Mouse (Mus musculus) lung, embryonic 14.5 days (tissue): ENCODE results near the gene Cog1. TPM values are rescaled to one million over a fixed set of nuclear protein-coding genes. Genes with fewer than 3 reads are reported as not detected.

Experiments
- ATAC-seq: fragments of 200-750 bp; cut with Nextera tagmentation; 2 replicates; pipeline ENCODE4 v1.8.0; 2017; ENCODE audit warnings: mild to moderate bottlenecking, moderate TSS enrichment, moderate library complexity; ENCODE audit not compliant: insufficient read depth
- DNase-seq: peaks from one replicate; pipeline ENCODE4 v3.0.0-alpha.2; 2015
- H3K27ac ChIP-seq: fragments of 300-500 bp; sonication (generic); 2 replicates; pipeline ENCODE4 v1.5.1; 2014; ENCODE audit warnings: low read depth, mild to moderate bottlenecking, moderate library complexity
- H3K27me3 ChIP-seq: fragments of 300-500 bp; sonication (generic); 2 replicates; pipeline ENCODE4 v1.6.1; 2014; ENCODE audit warnings: low read length, control low read depth; ENCODE audit not compliant: insufficient read depth
- H3K36me3 ChIP-seq: fragments of 300-500 bp; sonication (generic); 2 replicates; pipeline ENCODE4 v1.6.1; 2014; ENCODE audit warnings: control low read depth; ENCODE audit not compliant: insufficient read depth
- H3K4me1 ChIP-seq: fragments of 300-500 bp; sonication (generic); 2 replicates; pipeline ENCODE4 v1.6.1; 2014; ENCODE audit warnings: antibody characterized with exemption, control low read depth; ENCODE audit not compliant: insufficient read depth
- H3K4me2 ChIP-seq: fragments of 300-500 bp; sonication (generic); 2 replicates; pipeline ENCODE4 v1.6.1; 2014; ENCODE audit warnings: mild to moderate bottlenecking
- H3K4me3 ChIP-seq: fragments of 300-500 bp; sonication (generic); 2 replicates; pipeline ENCODE4 v1.5.1; 2014; ENCODE audit warnings: low read depth, low read length
- H3K9ac ChIP-seq: fragments of 300-500 bp; sonication (generic); 2 replicates; pipeline ENCODE4 v1.6.1; 2014
- H3K9me3 ChIP-seq: fragments of 300-500 bp; sonication (generic); 2 replicates; pipeline ENCODE4 v1.6.1; 2016; ENCODE audit warnings: low read depth, low read length, control low read depth
- CTCF ChIP-seq: IDR thresholded peaks from 2 replicates; pipeline ENCODE4 v1.5.1; 2016; ENCODE audit warnings: antibody characterized with exemption, low read depth
- WGBS: fragments of 180-500 bp; shearing (Covaris S2); extraction: QIAGEN DNeasy Blood & Tissue Kit; methylation state at CpG from one replicate; pipeline ENCODE4 v1.1.7; 2014; 5-methylcytosine and 5-hydroxymethylcytosine counted together
- polyA plus RNA-seq: library from polyadenylated mRNA; unstranded; fragments of >200 nt; fragmentation: Nextera tagmentation; extraction: Ambion mirVana; gene quantifications from 2 replicates; pipeline ENCODE4 v1.2.1, GENCODE M21; 2014

Gene Cog1
- polyA plus RNA-seq, 1 experiment from 2014 or later = 28.4 TPM

GRCm38 (mm10) chr11:113674595-113674994, 25.6 kb downstream of the Cog1 start:
- Histone ChIP-seq H3K9ac (no peak overlapping the region), H3K4me2 (no peak overlapping the region), H3K4me1 (no peaks in the 10 kb centered on the region), H3K27ac (no peak overlapping the region), H3K27me3 (no peaks in the 10 kb centered on the region), H3K4me3 (no peak overlapping the region), H3K36me3 (peaks cover 67% of the 10 kb centered on the region), H3K9me3 (no peaks in the 10 kb centered on the region)
- ATAC-seq = no peak
- no peak for TF ChIP-seq CTCF
- no peak for DNase-seq
- 90% methylated on average over 5 of the region's 5 CpGs for WGBS

- TF ChIP-seq CTCF = no peak
- no peak for ATAC-seq
- Histone ChIP-seq H3K9me3 (no peaks in the 10 kb centered on the region), H3K36me3 (peaks cover 54% of the 10 kb centered on the region), H3K9ac (no peak overlapping the region), H3K4me1 (peaks cover 4% of the 10 kb centered on the region; the same call in 1 of the 2 replicates), H3K27me3 (no peaks in the 10 kb centered on the region), H3K27ac (no peak overlapping the region), H3K4me3 (no peak overlapping the region), H3K4me2 (no peak overlapping the region)
- 80% methylated on average over 2 of the region's 2 CpGs for WGBS
- no peak for DNase-seq
Measured at GRCm38 (mm10) chr11:113676847-113677246, 27.9 kb downstream of the Cog1 start.

- DNase-seq (no peak), ATAC-seq (no peak)
- Histone ChIP-seq H3K27me3 (no peaks in the 10 kb centered on the region), H3K4me1 (peaks cover 6% of the 10 kb centered on the region; the same call in 1 of the 2 replicates), H3K9me3 (no peaks in the 10 kb centered on the region), H3K36me3 (peaks cover 49% of the 10 kb centered on the region), H3K9ac (no peak overlapping the region), H3K27ac (no peak overlapping the region), H3K4me2 (no peak overlapping the region), H3K4me3 (no peak overlapping the region)
- 98% methylated on average over 2 of the region's 2 CpGs for WGBS
- TF ChIP-seq CTCF = no peak
Measured at GRCm38 (mm10) chr11:113677378-113677777, 28.4 kb downstream of the Cog1 start.

GRCm38 (mm10) chr11:113678373-113678772, 29.4 kb downstream of the Cog1 start:
- WGBS = 80% methylated on average over 8 of the region's 8 CpGs
- H3K9ac ChIP-seq = no peak overlapping the region
- peaks cover 9% of the 10 kb centered on the region; the same call in 1 of the 2 replicates for H3K4me1 ChIP-seq
- peaks cover 40% of the 10 kb centered on the region for H3K36me3 ChIP-seq
- ATAC-seq (no peak), DNase-seq (no peak)
- H3K27me3 ChIP-seq = no peaks in the 10 kb centered on the region
- H3K4me3 ChIP-seq = no peak overlapping the region
- no peaks in the 10 kb centered on the region for H3K9me3 ChIP-seq
- H3K4me2 ChIP-seq = no peak overlapping the region
- H3K27ac ChIP-seq = no peak overlapping the region
- no peak for TF ChIP-seq CTCF

- TF ChIP-seq CTCF = no peak
- H3K27me3 ChIP-seq = no peaks in the 10 kb centered on the region
- no peak for ATAC-seq
- H3K4me1 ChIP-seq = peaks cover 16% of the 10 kb centered on the region
- no peak overlapping the region for H3K9ac ChIP-seq
- peak overlapping the region; percentile 18; the same call in 1 of the 2 replicates for H3K27ac ChIP-seq
- H3K4me3 ChIP-seq = peak overlapping the region; percentile 6; the same call in 1 of the 2 replicates
- H3K36me3 ChIP-seq = peaks cover 16% of the 10 kb centered on the region
- no peaks in the 10 kb centered on the region for H3K9me3 ChIP-seq
- peak overlapping the region; percentile 70 for H3K4me2 ChIP-seq
- DNase-seq = no peak
- WGBS = 76% methylated on average over 2 of the region's 2 CpGs
Measured at GRCm38 (mm10) chr11:113680954-113681353, 32.0 kb downstream of the Cog1 start.

GRCm38 (mm10) chr11:113681979-113682378, 33.0 kb downstream of the Cog1 start:
- no peak for TF ChIP-seq CTCF
- H3K9me3 ChIP-seq = no peaks in the 10 kb centered on the region
- peaks cover 16% of the 10 kb centered on the region for H3K4me1 ChIP-seq
- peak overlapping the region; percentile 70 for H3K4me2 ChIP-seq
- peak; percentile 39 for DNase-seq
- no peak for ATAC-seq
- H3K27ac ChIP-seq = peak overlapping the region; percentile 24; the same call in 1 of the 2 replicates
- H3K9ac ChIP-seq = no peak overlapping the region
- H3K27me3 ChIP-seq = no peaks in the 10 kb centered on the region
- H3K4me3 ChIP-seq = peak overlapping the region; percentile 93
- peaks cover 10% of the 10 kb centered on the region; the same call in 1 of the 2 replicates for H3K36me3 ChIP-seq

GRCm38 (mm10) chr11:113682897-113683626, 34.1 kb downstream of the Cog1 start:
- H3K4me1 ChIP-seq = peaks cover 16% of the 10 kb centered on the region
- peak overlapping the region; percentile 87 for H3K9ac ChIP-seq
- H3K27me3 ChIP-seq = no peaks in the 10 kb centered on the region
- peak overlapping the region; percentile 97 for H3K27ac ChIP-seq
- WGBS = under 1% methylated on average over 38 of the region's 38 CpGs
- no peaks in the 10 kb centered on the region for H3K9me3 ChIP-seq
- DNase-seq (peak; percentile 68), ATAC-seq (peak; percentile 48)
- peak overlapping the region; percentile 93 for H3K4me3 ChIP-seq
- peaks cover 15% of the 10 kb centered on the region for H3K36me3 ChIP-seq
- TF ChIP-seq CTCF = no peak
- peak overlapping the region; percentile 70 for H3K4me2 ChIP-seq
